Mouse (Mus musculus) naive thymus-derived CD4-positive, alpha-beta T cell, adult 5 months (primary cell): ENCODE measurements around the gene Krtap19-9b. TPM values are rescaled to one million over a fixed set of nuclear protein-coding genes. Genes with fewer than 3 reads are reported as not detected.

Experiments
- polyA plus RNA-seq: library from polyadenylated mRNA; unstranded; fragments of 100-300 nt; shearing (Covaris generic); gene quantifications from one replicate; pipeline ENCODE4 v1.2.1, GENCODE M21; 2017

Gene Krtap19-9b
- not detected for polyA plus RNA-seq

GRCm38 (mm10) chr16:88932165-88932564 is at the start of gene Krtap19-9b:
Gene Krtap19-9b, minus strand, starts transcription at chr16:88932265.

DNA sequence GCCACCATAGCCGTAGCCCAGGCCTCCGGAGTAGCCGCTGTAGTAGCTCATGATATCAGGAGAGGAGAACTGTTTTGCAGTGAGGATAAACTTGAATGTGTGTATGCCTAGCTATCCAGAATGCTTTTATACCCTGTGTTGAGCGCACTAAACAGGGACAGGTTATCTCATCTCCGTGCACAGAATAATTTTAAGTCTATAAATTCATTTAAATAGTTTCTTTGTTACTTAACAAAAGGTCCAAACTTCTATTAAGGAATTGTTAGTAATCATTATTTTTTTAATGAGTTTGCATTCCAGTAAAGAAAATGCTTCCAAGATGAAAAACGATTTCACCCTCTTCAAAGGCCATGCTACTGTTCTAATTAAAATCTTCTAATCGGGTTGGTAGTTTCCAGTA is 30.7 kb upstream of the Krtap19-9b start, which contains the start of gene Krtap16-3:
Gene Krtap16-3, minus strand, starts transcription at position 101 of the 400 bp plus-strand sequence.

DNA sequence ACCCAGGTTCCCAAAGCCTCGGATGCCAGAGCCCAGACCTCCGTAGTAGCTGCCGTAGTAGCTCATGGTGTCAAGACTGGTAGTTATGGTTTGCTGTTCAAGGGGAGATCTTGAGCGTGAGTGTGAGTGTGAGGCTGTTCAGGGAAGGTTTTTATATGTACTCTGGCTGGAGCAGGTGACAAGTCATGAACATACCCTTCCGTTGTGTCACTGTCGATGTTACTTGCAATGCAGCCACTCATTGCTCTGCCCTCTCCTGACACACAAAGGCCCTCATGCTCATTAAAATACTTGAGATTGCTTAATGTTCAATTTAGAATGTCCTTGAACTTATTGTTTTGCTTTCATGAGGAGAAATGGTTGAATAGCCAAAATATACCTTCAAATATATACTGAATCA is 35.7 kb downstream of the Krtap19-9b start, which contains the start of gene Krtap19-5:
Gene Krtap19-5, minus strand, starts transcription at position 101 of the 400 bp plus-strand sequence.

GRCm38 (mm10) chr16:88884989-88885388 is 47.1 kb downstream of the Krtap19-9b start, which contains the start of gene Krtap19-4:
Gene Krtap19-4, minus strand, starts transcription at chr16:88885089.

Other genes starting within 250 kb of the Krtap19-9b start
- gene 2310061N02Rik, start 224.3 kb downstream of the Krtap19-9b start, polyA plus RNA-seq = not detected
- gene Krtap13-1, start 203.4 kb downstream of the Krtap19-9b start, polyA plus RNA-seq = not detected
- gene Krtap13, start 180.6 kb downstream of the Krtap19-9b start, polyA plus RNA-seq = not detected
- gene 2310034C09Rik, start 173.4 kb downstream of the Krtap19-9b start, polyA plus RNA-seq = not detected
- not detected for gene 2310057N15Rik, start 158.1 kb downstream of the Krtap19-9b start, polyA plus RNA-seq
- not detected for gene Gm5965, start 154.4 kb downstream of the Krtap19-9b start, polyA plus RNA-seq
- not detected for gene Gm20741, start 120.0 kb downstream of the Krtap19-9b start, polyA plus RNA-seq
- gene Krtap15, start 112.0 kb downstream of the Krtap19-9b start, polyA plus RNA-seq = not detected
- not detected for gene Krtap14, start 106.1 kb downstream of the Krtap19-9b start, polyA plus RNA-seq
- not detected for gene Krtap19-1, start 62.9 kb downstream of the Krtap19-9b start, polyA plus RNA-seq
- not detected for gene Krtap19-2, start 58.0 kb downstream of the Krtap19-9b start, polyA plus RNA-seq
- not detected for gene Krtap19-3, start 54.2 kb downstream of the Krtap19-9b start, polyA plus RNA-seq
- not detected for gene Krtap19-4, start 47.2 kb downstream of the Krtap19-9b start, polyA plus RNA-seq
- gene Krtap19-5, start 35.8 kb downstream of the Krtap19-9b start, polyA plus RNA-seq = not detected
- not detected for gene Krtap16-3, start 30.6 kb upstream of the Krtap19-9b start, polyA plus RNA-seq
- not detected for gene Krtap22-2, start 78.5 kb upstream of the Krtap19-9b start, polyA plus RNA-seq
- not detected for gene Gm10229, start 83.0 kb upstream of the Krtap19-9b start, polyA plus RNA-seq
- gene Krtap6-1, start 99.4 kb upstream of the Krtap19-9b start, polyA plus RNA-seq = not detected
- gene Gm10228, start 109.2 kb upstream of the Krtap19-9b start, polyA plus RNA-seq = not detected
- not detected for gene Krtap6-5, start 115.6 kb upstream of the Krtap19-9b start, polyA plus RNA-seq
- not detected for gene 1110025L11Rik, start 131.7 kb upstream of the Krtap19-9b start, polyA plus RNA-seq
- not detected for gene Krtap6-3, start 151.8 kb upstream of the Krtap19-9b start, polyA plus RNA-seq
- gene Gm6358, start 208.6 kb upstream of the Krtap19-9b start, polyA plus RNA-seq = not detected
- not detected for gene Gm10061, start 218.8 kb upstream of the Krtap19-9b start, polyA plus RNA-seq
- gene Gm9789, start 225.7 kb upstream of the Krtap19-9b start, polyA plus RNA-seq = not detected
- not detected for gene Gm7735, start 237.2 kb upstream of the Krtap19-9b start, polyA plus RNA-seq
- not detected for gene 1110057P08Rik, start 242.5 kb upstream of the Krtap19-9b start, polyA plus RNA-seq